Mouse (Mus musculus): ENCODE data around the gene Prep.

- TF ChIP-seq CTCF (IDR thresholded peaks at IDR 0.05; ENCODE audit: control insufficient read depth, insufficient read depth, insufficient read length) (no peak), USF1 (IDR thresholded peaks at IDR 0.05; ENCODE audit: low read depth) (no peak), MYOD1 (IDR thresholded peaks at IDR 0.05; ENCODE audit: control insufficient read depth, insufficient read length, low read depth) (no peak), MAX (IDR thresholded peaks at IDR 0.05) (no peak), FOSL1 (IDR thresholded peaks at IDR 0.05; ENCODE audit: insufficient read depth, low read length, poor library complexity, severe bottlenecking) (no peak)
These were observed 3.4 kb downstream of the Prep start for GRCm38 (mm10) chr10:45070362-45070761.
